Mouse (Mus musculus) bone marrow macrophage, adult 2 months (primary cell): Measurements from ENCODE around the gene Arhgap33.

Experiments used
- CTCF ChIP-seq: IDR thresholded peaks from 2 replicates; pipeline ENCODE4 v1.5.1; 2012; ENCODE audit warnings: low read depth, mild to moderate bottlenecking, low read length, moderate library complexity
- POLR2A ChIP-seq: IDR thresholded peaks from 2 replicates; pipeline ENCODE4 v1.6.1; 2012; ENCODE audit warnings: mild to moderate bottlenecking, low read depth, low read length, borderline replicate concordance

DNA sequence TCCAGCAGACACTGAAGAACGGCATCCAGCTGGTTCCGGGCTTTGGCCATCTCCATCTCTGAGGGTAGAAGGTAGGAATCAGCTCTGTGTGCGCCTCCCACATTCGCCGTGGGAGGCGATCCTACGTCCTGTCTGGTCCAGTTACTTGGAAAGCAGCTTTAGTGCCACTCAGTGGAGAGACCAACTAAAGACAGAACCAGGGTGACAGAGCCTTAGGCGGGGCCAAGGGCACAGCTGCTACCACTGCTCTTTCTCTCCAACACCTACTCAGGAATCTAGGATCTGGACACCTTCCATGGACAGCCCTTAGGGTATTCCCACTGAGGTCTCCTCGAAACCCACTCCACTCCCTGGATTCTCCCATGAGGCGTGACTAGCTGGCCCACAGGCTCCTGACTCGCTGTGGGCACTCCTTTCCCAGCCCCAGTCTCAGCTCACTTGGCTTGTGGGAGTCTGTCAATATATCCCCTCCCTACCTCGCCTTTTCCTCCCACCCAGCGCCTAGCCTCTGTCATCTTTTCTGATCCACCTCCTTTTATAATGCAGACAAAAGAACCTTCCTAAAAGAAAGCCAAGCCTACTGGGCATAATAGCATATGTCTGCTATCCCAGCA, 23.1 kb upstream of the Arhgap33 start:
- TF ChIP-seq CTCF (no peak), POLR2A (no peak)
